Mouse (Mus musculus): ENCODE results near the gene Scaf1.

GRCm38 (mm10) chr7:44958208-44958607 lies 58.0 kb downstream of the Scaf1 start:
- TF ChIP-seq POLR2A (IDR thresholded peaks at IDR 0.05; ENCODE audit: low read depth, low read length) (no peak), CTCF (IDR thresholded peaks at IDR 0.05; ENCODE audit: borderline replicate concordance, insufficient read depth, low read length) (no peak)

Data from embryonic fibroblast, embryonic 13.5 days (primary cell).